Mouse (Mus musculus): ENCODE measurements around the gene March9. TPM values are rescaled to one million over a fixed set of nuclear protein-coding genes. Genes with fewer than 3 reads are reported as not detected.
"Not testable (repeated sequence)": the region's sequence is repeated elsewhere in the genome, so short reads cannot be mapped to it uniquely, and the experiment has no call there.

The March9 gene
- polyA plus RNA-seq, 1 experiment from 2014 or later, result 0.04 TPM

DNA sequence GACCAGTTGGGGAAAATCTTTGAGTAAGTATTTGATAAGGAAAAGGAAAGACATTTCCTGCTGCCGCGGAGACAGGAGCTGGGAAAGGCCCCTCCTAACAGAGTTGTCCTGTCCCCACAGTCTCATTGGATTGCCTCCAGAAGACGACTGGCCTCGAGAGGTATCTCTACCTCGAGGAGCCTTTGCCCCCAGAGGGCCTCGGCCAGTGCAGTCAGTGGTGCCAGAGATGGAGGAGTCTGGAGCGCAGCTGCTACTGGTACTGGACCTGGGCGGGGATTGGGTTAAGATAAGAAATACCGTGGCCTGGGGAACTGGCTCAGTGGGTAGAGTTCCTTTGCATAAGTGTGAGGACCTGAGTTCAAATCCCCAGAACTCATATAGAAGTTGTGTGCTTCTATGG is 6.0 kb upstream of the March9 start:
- Histone ChIP-seq H3K9ac (replicated peaks) (no peak overlapping the region), H3K27ac (ENCODE audit: low read depth) (no peak overlapping the region), H3K4me1 (ENCODE audit: insufficient read depth) (peaks cover 42% of the 10 kb centered on the region), H3K9me3 (ENCODE audit: low read length) (no peaks in the 10 kb centered on the region), H3K4me2 (ENCODE audit: low read depth, low read length) (no peak overlapping the region), H3K36me3 (replicated peaks; ENCODE audit: insufficient read depth, low read length) (peaks cover 30% of the 10 kb centered on the region), H3K27me3 (ENCODE audit: insufficient read depth, low read length) (peaks cover 9% of the 10 kb centered on the region), H3K4me3 (ENCODE audit: low read depth, low read length) (no peak overlapping the region)
- ATAC-seq (no peak), DNase-seq (no peak)
- TF ChIP-seq EP300 (IDR thresholded peaks at IDR 0.05; ENCODE audit: low read depth), result no peak
- TF ChIP-seq CTCF (IDR thresholded peaks at IDR 0.05; ENCODE audit: low read depth), result no peak
- 67% methylated on average over 9 of the region's 9 CpGs for WGBS (ENCODE audit: insufficient replicate concordance)

DNA sequence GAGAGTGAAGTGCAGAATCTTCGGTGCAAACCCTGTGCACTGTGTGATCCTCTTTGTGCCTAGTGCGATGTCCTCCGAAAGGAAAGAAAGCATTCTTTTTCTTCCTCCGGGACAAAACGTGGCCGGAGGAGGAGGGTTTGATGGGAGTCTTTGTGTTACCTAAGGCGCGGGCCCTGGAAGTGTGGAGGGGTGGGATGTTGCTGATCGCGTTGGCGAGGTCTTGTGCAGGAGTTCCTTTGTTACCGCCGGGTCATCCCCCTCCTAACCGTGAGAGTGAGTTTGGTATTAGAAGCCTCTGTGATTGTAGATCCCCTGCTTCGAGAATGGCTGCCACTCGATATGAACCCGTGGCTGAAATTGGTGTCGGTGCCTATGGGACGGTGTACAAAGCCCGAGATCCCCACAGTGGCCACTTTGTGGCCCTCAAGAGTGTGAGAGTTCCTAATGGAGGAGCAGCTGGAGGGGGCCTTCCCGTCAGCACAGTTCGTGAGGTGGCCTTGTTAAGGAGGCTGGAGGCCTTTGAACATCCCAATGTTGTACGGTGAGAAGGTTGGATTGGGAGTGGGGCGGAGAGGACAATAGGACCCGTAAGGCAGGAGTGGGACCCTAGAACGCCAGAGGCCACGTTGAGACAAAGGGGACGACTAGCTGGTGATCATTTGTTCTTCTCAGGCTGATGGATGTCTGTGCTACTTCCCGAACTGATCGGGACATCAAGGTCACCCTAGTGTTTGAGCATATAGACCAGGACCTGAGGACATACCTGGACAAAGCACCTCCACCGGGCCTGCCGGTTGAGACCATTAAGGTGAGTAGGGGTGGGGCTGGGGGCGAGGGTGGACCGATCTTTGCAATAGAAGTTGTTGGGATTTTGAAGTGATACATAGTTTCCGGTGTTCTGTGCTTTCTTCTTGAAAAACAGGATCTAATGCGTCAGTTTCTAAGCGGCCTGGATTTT is 4.2 kb upstream of the March9 start:
- Histone ChIP-seq H3K27me3 (ENCODE audit: insufficient read depth, low read length) (peaks cover 25% of the 10 kb centered on the region), H3K4me1 (ENCODE audit: insufficient read depth) (peaks cover 40% of the 10 kb centered on the region), H3K36me3 (replicated peaks; ENCODE audit: insufficient read depth, low read length) (peaks cover 30% of the 10 kb centered on the region), H3K9me3 (ENCODE audit: low read length) (no peaks in the 10 kb centered on the region), H3K27ac (ENCODE audit: low read depth) (peak overlapping the region; percentile 87), H3K4me2 (ENCODE audit: low read depth, low read length) (peak overlapping the region; percentile 95), H3K9ac (replicated peaks) (peak overlapping the region; percentile 88), H3K4me3 (ENCODE audit: low read depth, low read length) (peak overlapping the region; percentile 80)
- no peak for TF ChIP-seq EP300 (IDR thresholded peaks at IDR 0.05; ENCODE audit: low read depth)
- no peak for TF ChIP-seq CTCF (IDR thresholded peaks at IDR 0.05; ENCODE audit: low read depth)
- DNase-seq (no peak), ATAC-seq (peak; percentile 0; the same call in 1 of the 2 replicates)
- WGBS (ENCODE audit: insufficient replicate concordance), result 11% methylated on average over 37 of the region's 37 CpGs

DNA sequence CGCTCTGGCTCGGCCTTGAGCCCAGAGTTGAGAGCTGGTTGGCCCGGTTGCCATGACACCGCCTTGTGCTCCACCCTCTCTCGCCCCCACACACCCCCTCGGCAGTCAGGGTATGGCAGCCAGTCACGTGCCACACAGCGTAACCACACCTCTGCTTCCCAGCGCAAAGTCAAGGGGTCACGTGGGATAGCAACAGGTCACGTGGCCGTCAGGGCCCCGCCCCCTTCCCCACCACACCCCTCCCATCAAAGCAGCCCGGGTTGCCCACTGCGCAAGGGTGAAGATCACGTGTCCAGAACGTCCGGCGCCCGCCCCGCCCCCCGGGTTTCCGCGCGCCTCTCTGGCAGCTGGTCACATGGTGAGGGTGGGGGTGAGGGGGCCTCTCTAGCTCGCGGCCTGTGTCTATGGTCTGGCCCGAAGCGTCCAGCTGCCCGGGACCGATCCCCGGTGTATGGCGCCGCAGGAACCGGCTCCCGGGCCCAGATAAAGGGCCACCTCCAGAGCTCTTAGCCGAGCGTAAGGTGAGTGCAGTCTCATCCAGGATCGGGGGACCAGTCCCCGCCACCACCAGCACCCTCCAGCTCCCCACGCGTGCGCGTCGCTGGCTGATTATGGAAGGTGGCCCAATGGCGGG is 3.4 kb upstream of the March9 start, which contains the start of gene Cdk4:
Gene Cdk4, plus strand, starts transcription at position 296 of the 634 bp plus-strand sequence.
- TF ChIP-seq EP300 (IDR thresholded peaks at IDR 0.05; ENCODE audit: low read depth) (peak; percentile 50; the same call in 1 of the 2 replicates), CTCF (IDR thresholded peaks at IDR 0.05; ENCODE audit: low read depth) (no peak)
- under 1% methylated on average over 45 of the region's 46 CpGs for WGBS (ENCODE audit: insufficient replicate concordance)
- H3K4me1 ChIP-seq (ENCODE audit: insufficient read depth), result peaks cover 38% of the 10 kb centered on the region

DNA sequence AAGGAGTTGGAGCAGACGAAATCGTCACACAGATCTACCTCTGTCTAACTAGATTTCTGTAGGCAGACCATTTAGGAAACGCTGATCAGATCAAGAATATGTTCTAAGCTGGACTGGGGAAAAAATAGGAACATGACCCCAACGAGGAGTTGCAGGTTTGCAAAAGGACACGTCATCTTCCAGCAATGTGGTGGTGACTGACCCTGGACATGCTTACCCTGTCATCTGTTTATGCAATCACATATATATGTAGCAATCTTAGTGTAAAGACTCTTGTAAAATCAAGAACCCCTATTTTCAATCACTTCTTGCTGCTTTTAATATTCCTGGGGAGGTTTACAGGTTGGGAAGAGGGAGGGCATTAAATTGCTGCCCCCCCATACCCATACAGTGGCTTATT is 2.5 kb upstream of the March9 start:
- H3K27me3 ChIP-seq (ENCODE audit: insufficient read depth, low read length), result peaks cover 38% of the 10 kb centered on the region

More for the DNA sequence above, 3.4 kb upstream of the March9 start, which contains the start of gene Cdk4:
- ATAC-seq (peak; percentile 91), DNase-seq (peak; percentile 98)
- Histone ChIP-seq H3K9me3 (ENCODE audit: low read length) (no peaks in the 10 kb centered on the region), H3K4me3 (ENCODE audit: low read depth, low read length) (peak within 1 kb of the TSS; percentile 80), H3K36me3 (replicated peaks; ENCODE audit: insufficient read depth, low read length) (peaks cover 28% of the 10 kb centered on the region), H3K4me2 (ENCODE audit: low read depth, low read length) (peak within 1 kb of the TSS; percentile 95), H3K27me3 (ENCODE audit: insufficient read depth, low read length) (peaks cover 33% of the 10 kb centered on the region), H3K9ac (replicated peaks) (peak within 1 kb of the TSS; percentile 88), H3K27ac (ENCODE audit: low read depth) (peak within 1 kb of the TSS; percentile 87)

DNA sequence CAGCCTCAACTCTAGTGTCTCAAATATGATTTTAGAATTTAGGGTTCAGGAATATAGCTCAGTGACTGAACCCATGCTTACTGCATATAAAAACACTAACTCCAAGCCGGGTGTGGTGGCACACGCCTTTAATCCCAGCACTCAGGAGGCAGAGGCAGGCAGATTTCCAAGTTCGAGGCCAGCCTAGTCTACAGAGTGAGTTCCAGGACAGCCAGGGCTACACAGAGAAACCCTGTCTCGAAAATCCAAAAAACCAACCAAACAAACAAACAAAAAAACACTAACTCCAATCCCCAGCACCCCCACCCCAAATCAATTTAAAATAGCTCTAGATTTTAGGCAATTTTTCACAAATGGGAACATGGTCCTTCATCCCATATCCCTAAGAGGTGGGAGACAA is 2.1 kb upstream of the March9 start:
- H3K27ac ChIP-seq (ENCODE audit: low read depth); H3K4me2 ChIP-seq (ENCODE audit: low read depth, low read length); H3K9ac ChIP-seq (replicated peaks); DNase-seq; ATAC-seq; H3K9me3 ChIP-seq (ENCODE audit: low read length); H3K4me3 ChIP-seq (ENCODE audit: low read depth, low read length): not testable (repeated sequence)
- Histone ChIP-seq H3K4me1 (ENCODE audit: insufficient read depth) (peaks cover 35% of the 10 kb centered on the region), H3K36me3 (replicated peaks; ENCODE audit: insufficient read depth, low read length) (peaks cover 19% of the 10 kb centered on the region), H3K27me3 (ENCODE audit: insufficient read depth, low read length) (peaks cover 38% of the 10 kb centered on the region)
- WGBS (ENCODE audit: insufficient replicate concordance), result 72% methylated on average over 4 of the region's 4 CpGs

More for the DNA sequence above, 2.5 kb upstream of the March9 start:
- Histone ChIP-seq H3K4me2 (ENCODE audit: low read depth, low read length) (peak overlapping the region; percentile 95), H3K9me3 (ENCODE audit: low read length) (no peaks in the 10 kb centered on the region), H3K4me3 (ENCODE audit: low read depth, low read length) (peak overlapping the region; percentile 80; the same call in 1 of the 2 replicates), H3K9ac (replicated peaks) (no peak overlapping the region), H3K4me1 (ENCODE audit: insufficient read depth) (peaks cover 35% of the 10 kb centered on the region), H3K27ac (ENCODE audit: low read depth) (peak overlapping the region; percentile 11; the same call in 1 of the 2 replicates), H3K36me3 (replicated peaks; ENCODE audit: insufficient read depth, low read length) (peaks cover 23% of the 10 kb centered on the region)
- DNase-seq (no peak), ATAC-seq (no peak)
- 58% methylated on average over 5 of the region's 5 CpGs for WGBS (ENCODE audit: insufficient replicate concordance)
- TF ChIP-seq CTCF (IDR thresholded peaks at IDR 0.05; ENCODE audit: low read depth), result no peak
- TF ChIP-seq EP300 (IDR thresholded peaks at IDR 0.05; ENCODE audit: low read depth), result no peak

DNA sequence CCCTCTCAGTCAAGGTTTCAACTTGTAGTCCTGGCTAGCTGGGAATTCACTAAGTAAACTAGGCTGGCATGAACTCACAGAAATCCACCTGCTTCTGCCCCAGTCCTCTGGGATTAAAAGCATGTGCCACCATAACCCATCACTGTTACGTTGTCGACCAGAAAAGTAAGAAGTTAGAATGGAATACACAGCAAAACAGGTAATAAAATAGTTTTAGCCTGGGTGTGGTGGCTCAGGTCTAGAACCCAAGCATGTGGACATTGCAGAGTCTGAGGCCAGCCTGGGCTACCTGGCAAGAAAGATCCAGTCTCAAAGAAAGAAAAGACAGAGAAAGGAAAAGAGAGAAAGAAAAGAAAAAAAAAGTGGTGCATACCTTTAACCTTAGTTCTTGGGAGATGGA is 1.5 kb upstream of the March9 start:
- Histone ChIP-seq H3K4me2 (ENCODE audit: low read depth, low read length) (no peak overlapping the region), H3K9me3 (ENCODE audit: low read length) (no peaks in the 10 kb centered on the region), H3K27me3 (ENCODE audit: insufficient read depth, low read length) (peaks cover 38% of the 10 kb centered on the region), H3K27ac (ENCODE audit: low read depth) (no peak overlapping the region), H3K4me1 (ENCODE audit: insufficient read depth) (peaks cover 29% of the 10 kb centered on the region), H3K4me3 (ENCODE audit: low read depth, low read length) (no peak overlapping the region), H3K36me3 (replicated peaks; ENCODE audit: insufficient read depth, low read length) (peaks cover 13% of the 10 kb centered on the region), H3K9ac (replicated peaks) (no peak overlapping the region)
- TF ChIP-seq EP300 (IDR thresholded peaks at IDR 0.05; ENCODE audit: low read depth) (no peak), CTCF (IDR thresholded peaks at IDR 0.05; ENCODE audit: low read depth) (no peak)
- 74% methylated on average over 2 of the region's 2 CpGs for WGBS (ENCODE audit: insufficient replicate concordance)
- ATAC-seq (no peak), DNase-seq (no peak)

All from liver, postnatal 0 days (tissue).